Mouse (Mus musculus) midbrain, embryonic 10.5 days (tissue): ENCODE measurements at regions not wholly inside any gene's neighbourhood (a gene's known extent, or its start where the extent isn't known, plus 50 kb on each side); places are given as distances from the start of the nearest gene placed in this dataset.

ENCODE experiments used
- DNase-seq: peaks from one replicate; pipeline ENCODE4 v3.0.0-alpha.2; 2017; ENCODE audit warnings: low spot score
- H3K27ac ChIP-seq: fragments of 300-500 bp; sonication (generic); replicated peaks from 2 replicates; pipeline ENCODE4 v1.5.1; 2016; ENCODE audit warnings: mild to moderate bottlenecking
- H3K27me3 ChIP-seq: fragments of 300-500 bp; sonication (generic); 2 replicates; pipeline ENCODE4 v1.6.1; 2016; ENCODE audit warnings: low read depth, mild to moderate bottlenecking; ENCODE audit not compliant: poor library complexity, severe bottlenecking
- H3K36me3 ChIP-seq: fragments of 300-500 bp; sonication (generic); 2 replicates; pipeline ENCODE4 v1.6.1; 2016; ENCODE audit warnings: mild to moderate bottlenecking, moderate library complexity
- H3K4me1 ChIP-seq: fragments of 300-500 bp; sonication (generic); 2 replicates; pipeline ENCODE4 v1.6.1; 2016
- H3K4me3 ChIP-seq: fragments of 300-500 bp; sonication (generic); 2 replicates; pipeline ENCODE4 v1.5.1; 2016; ENCODE audit warnings: mild to moderate bottlenecking, moderate library complexity
- H3K9me3 ChIP-seq: fragments of 300-500 bp; sonication (generic); replicated peaks from 2 replicates; pipeline ENCODE4 v1.6.1; 2016; ENCODE audit warnings: mild to moderate bottlenecking
- WGBS: fragments of 180-500 bp; shearing (Covaris S2); methylation state at CpG from one replicate; pipeline ENCODE4 v1.1.7; 2016; 5-methylcytosine and 5-hydroxymethylcytosine counted together

- DNase-seq: no peak
- no peak overlapping the region for H3K4me3 ChIP-seq
- H3K9me3 ChIP-seq: no peaks in the 10 kb centered on the region
- no peak overlapping the region for H3K27ac ChIP-seq
- no peaks in the 10 kb centered on the region for H3K27me3 ChIP-seq
- H3K4me1 ChIP-seq: no peaks in the 10 kb centered on the region
- 56% methylated on average over 2 of the region's 2 CpGs for WGBS
- no peaks in the 10 kb centered on the region for H3K36me3 ChIP-seq
These were observed 50.3 kb downstream of the Gm10192 start for GRCm38 (mm10) chr4:97132650-97133049.

DNA sequence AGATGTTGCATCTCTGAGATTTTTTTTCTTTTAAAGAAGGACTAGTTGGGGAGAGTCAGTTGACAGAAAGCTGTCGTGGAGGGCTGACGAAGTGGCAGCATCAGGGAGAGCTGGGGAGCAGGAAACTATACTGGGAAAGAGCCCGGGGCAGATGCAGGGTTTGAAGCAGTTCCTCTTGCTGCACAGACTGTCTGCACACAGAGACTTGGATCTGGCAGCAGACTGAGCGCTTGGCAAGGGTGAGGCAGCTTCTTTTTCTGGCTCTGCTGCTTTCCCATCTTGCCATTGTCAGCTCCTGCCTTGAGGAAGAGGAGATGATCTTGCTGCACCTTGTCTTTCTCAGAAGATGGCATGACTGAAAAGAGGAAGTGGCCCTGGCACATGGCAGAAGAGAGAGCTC, 55.2 kb downstream of the Gm10192 start:
- no peaks in the 10 kb centered on the region for H3K36me3 ChIP-seq
- H3K9me3 ChIP-seq: no peaks in the 10 kb centered on the region
- H3K27me3 ChIP-seq: no peaks in the 10 kb centered on the region
- no peak for DNase-seq
- H3K4me1 ChIP-seq: no peaks in the 10 kb centered on the region
- no peak overlapping the region for H3K4me3 ChIP-seq
- no peak overlapping the region for H3K27ac ChIP-seq
- WGBS: 66% methylated on average over 4 of the region's 4 CpGs

GRCm38 (mm10) chr4:97123861-97124260, 59.1 kb downstream of the Gm10192 start:
- no peak for DNase-seq
- Histone ChIP-seq H3K4me3 (no peak overlapping the region), H3K27me3 (no peaks in the 10 kb centered on the region), H3K27ac (no peak overlapping the region), H3K36me3 (no peaks in the 10 kb centered on the region), H3K9me3 (no peaks in the 10 kb centered on the region), H3K4me1 (no peaks in the 10 kb centered on the region)
- WGBS: 68% methylated on average over 1 of the region's 1 CpGs

GRCm38 (mm10) chr4:97121952-97122351, 61.0 kb downstream of the Gm10192 start:
- no peak overlapping the region for H3K4me3 ChIP-seq
- 89% methylated on average over 2 of the region's 2 CpGs for WGBS

DNA sequence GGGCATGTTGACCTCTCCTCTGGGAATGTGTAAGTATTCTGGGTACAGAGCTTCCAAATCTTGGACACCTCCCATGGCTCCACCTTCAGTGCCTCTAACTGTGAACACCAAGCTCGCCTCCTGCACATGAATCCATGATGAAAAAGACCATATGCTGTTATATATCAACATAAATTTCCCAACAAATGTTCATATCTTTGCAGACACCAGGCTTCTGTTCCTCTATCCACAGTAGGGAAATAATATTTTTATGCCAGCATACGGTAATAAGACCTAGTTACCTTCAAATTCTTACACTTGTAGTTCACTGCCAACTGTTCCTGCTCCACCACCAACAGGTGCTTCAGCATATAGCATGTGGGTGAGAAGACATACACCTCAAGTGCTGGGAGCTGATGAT, 63.5 kb downstream of the Gm10192 start:
- H3K9me3 ChIP-seq: no peaks in the 10 kb centered on the region
- WGBS: 92% methylated on average over 2 of the region's 2 CpGs
- H3K36me3 ChIP-seq: no peaks in the 10 kb centered on the region
- no peaks in the 10 kb centered on the region for H3K4me1 ChIP-seq
- no peak for DNase-seq
- H3K27ac ChIP-seq: no peak overlapping the region
- H3K27me3 ChIP-seq: no peaks in the 10 kb centered on the region
- no peak overlapping the region for H3K4me3 ChIP-seq

More at GRCm38 (mm10) chr4:97121952-97122351, 61.0 kb downstream of the Gm10192 start:
- no peak overlapping the region for H3K27ac ChIP-seq
- DNase-seq: no peak
- no peaks in the 10 kb centered on the region for H3K36me3 ChIP-seq
- H3K4me1 ChIP-seq: no peaks in the 10 kb centered on the region
- no peaks in the 10 kb centered on the region for H3K27me3 ChIP-seq
- H3K9me3 ChIP-seq: no peaks in the 10 kb centered on the region

DNA sequence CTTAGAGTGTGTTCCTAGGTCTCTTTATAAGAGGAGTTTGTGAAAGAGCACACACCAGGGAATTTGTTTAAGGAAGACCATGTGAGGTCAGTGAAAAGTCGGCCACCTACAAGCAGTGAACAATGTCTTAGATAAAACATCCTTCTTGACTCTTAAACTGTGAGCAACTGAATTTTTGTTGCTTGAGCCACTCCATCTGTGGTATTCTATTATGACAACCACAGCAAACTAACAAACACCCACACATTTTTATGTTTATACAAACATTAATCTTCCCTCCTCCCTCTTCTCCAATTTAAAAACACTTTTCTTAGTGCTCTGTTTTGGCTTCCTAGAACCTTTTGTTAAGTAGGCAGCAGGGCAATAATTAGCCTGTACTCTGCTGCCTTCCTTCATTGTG, 66.0 kb downstream of the Gm10192 start:
- WGBS: 76% methylated on average over 1 of the region's 1 CpGs
- no peak overlapping the region for H3K27ac ChIP-seq
- no peaks in the 10 kb centered on the region for H3K27me3 ChIP-seq
- H3K4me1 ChIP-seq: no peaks in the 10 kb centered on the region
- H3K9me3 ChIP-seq: no peaks in the 10 kb centered on the region
- no peak for DNase-seq
- no peaks in the 10 kb centered on the region for H3K36me3 ChIP-seq
- no peak overlapping the region for H3K4me3 ChIP-seq

DNA sequence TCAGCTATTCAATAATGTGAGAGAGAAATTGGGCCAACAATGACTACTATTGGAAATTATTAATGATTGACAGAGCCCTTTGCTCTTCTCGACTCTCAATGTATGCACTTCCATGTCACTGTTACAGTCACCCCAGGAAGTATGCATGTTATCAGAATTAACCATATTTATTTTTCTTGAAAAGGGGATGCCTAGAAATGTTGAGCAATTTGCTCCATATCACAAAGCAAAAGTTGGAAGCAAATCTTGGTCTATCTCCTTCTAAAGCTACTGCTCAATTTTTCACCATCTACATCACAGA, 80.3 kb downstream of the Gm10192 start:
- no peaks in the 10 kb centered on the region for H3K27me3 ChIP-seq
- no peak overlapping the region for H3K4me3 ChIP-seq
- no peaks in the 10 kb centered on the region for H3K9me3 ChIP-seq
- no peaks in the 10 kb centered on the region for H3K36me3 ChIP-seq
- no peak for DNase-seq
- WGBS: 83% methylated on average over 1 of the region's 1 CpGs
- H3K4me1 ChIP-seq: peaks cover 15% of the 10 kb centered on the region
- no peak overlapping the region for H3K27ac ChIP-seq

GRCm38 (mm10) chr4:97101911-97102751, 80.8 kb downstream of the Gm10192 start:
- Histone ChIP-seq H3K4me1 (peaks cover 15% of the 10 kb centered on the region), H3K4me3 (no peak overlapping the region), H3K27ac (no peak overlapping the region), H3K9me3 (no peaks in the 10 kb centered on the region), H3K36me3 (no peaks in the 10 kb centered on the region), H3K27me3 (no peaks in the 10 kb centered on the region)
- DNase-seq: no peak

GRCm38 (mm10) chr4:97099721-97100120, 83.2 kb downstream of the Gm10192 start:
- Histone ChIP-seq H3K4me1 (peaks cover 15% of the 10 kb centered on the region), H3K27me3 (no peaks in the 10 kb centered on the region)
- WGBS: 85% methylated on average over 3 of the region's 3 CpGs

GRCm38 (mm10) chr4:97093576-97093975, 89.4 kb downstream of the Gm10192 start:
- Histone ChIP-seq H3K36me3 (no peaks in the 10 kb centered on the region), H3K9me3 (no peaks in the 10 kb centered on the region)
- no peak for DNase-seq

More at GRCm38 (mm10) chr4:97099721-97100120, 83.2 kb downstream of the Gm10192 start:
- Histone ChIP-seq H3K27ac (no peak overlapping the region), H3K4me3 (no peak overlapping the region), H3K36me3 (no peaks in the 10 kb centered on the region), H3K9me3 (no peaks in the 10 kb centered on the region)
- no peak for DNase-seq

DNA sequence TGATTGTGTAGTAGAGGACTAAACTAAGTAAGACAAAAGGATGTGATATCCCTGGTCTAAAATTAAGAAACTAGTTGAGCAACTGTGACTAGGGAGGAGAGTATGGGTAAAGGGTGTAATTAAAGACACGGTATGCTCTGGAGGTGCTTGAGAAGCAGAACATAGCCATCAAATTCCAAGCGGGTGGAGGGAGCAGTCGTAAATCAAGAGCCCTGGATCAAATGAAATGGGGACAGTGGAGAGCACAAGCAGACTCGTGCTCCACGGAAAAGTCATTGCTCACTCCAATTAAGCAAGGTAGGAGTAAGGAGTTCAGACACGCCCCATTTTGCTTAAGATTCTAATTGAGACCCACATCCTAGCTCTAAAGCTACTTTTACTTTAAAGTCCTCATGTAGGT, 132.2 kb downstream of the Gm10192 start:
- Histone ChIP-seq H3K4me1 (no peaks in the 10 kb centered on the region), H3K9me3 (no peaks in the 10 kb centered on the region), H3K4me3 (no peak overlapping the region), H3K27me3 (no peaks in the 10 kb centered on the region), H3K36me3 (no peaks in the 10 kb centered on the region), H3K27ac (no peak overlapping the region)
- 94% methylated on average over 6 of the region's 6 CpGs for WGBS
- DNase-seq: no peak

More at GRCm38 (mm10) chr4:97093576-97093975, 89.4 kb downstream of the Gm10192 start:
- no peaks in the 10 kb centered on the region for H3K27me3 ChIP-seq
- no peak overlapping the region for H3K27ac ChIP-seq
- WGBS: 90% methylated on average over 3 of the region's 3 CpGs
- H3K4me3 ChIP-seq: no peak overlapping the region
- H3K4me1 ChIP-seq: no peaks in the 10 kb centered on the region

DNA sequence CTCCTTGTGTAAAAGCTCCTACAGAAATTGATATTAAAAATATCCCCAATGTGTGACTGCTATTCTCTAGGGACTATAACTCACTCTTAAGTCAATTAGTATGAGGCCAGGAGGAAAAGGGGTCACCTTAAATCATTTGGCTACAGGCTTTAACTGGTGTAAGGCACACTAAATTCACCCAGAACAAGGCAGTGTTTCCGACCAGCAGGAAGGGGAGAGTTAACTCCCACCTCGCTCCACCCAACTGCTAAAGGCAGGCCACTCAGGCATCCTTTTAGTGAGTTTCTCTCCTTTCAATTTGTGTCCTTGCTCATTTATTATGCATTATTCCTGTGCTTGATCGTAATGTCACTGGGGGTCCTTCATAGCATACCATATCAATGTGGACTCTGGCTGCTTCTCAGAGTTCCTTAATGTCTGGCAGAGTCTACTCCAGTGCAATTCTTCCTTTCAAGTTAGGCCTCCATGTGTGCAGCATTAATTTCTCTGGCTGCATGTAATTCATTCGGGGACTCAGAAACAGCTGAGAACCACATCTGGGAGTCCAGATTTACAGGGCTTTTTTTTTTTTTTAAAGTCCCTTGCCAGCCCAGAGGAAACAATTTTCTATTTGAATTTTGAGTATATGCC, 133.8 kb downstream of the Gm10192 start:
- WGBS: 86% methylated on average over 4 of the region's 4 CpGs
- DNase-seq: no peak

DNA sequence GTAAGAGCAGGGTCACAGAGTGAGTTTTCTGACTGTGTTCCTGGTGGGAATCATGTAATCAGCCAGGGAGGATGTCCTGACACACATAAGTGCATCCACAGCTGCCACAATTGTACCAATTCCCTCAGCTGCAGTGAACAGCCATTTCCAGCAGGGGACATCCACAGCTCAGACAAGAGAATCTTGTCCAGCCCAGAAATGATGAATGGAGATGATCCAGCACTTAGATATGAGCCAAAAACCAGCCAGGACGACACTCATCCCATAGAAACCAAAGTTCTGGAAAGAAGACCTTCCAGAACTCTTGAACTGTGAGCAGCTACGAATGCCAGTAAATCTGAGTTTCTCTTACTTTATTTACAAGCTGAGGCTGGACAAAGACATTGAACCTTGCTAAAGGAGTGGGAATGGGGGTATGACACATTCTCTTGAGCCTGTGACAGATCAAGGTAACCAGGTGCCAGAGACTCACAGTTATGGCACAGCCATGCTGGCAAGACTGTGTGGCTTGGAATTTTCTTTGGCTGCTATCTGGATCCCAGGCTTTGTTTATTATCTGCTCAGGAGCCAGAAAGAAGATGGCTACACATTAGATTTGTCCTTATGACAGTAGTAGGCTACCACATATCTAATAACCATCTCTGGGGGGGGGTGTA, 145.1 kb downstream of the Gm10192 start:
- Histone ChIP-seq H3K9me3 (no peaks in the 10 kb centered on the region), H3K4me3 (no peak overlapping the region), H3K27ac (no peak overlapping the region), H3K36me3 (no peaks in the 10 kb centered on the region), H3K4me1 (no peaks in the 10 kb centered on the region), H3K27me3 (no peaks in the 10 kb centered on the region)
- WGBS: 64% methylated on average over 2 of the region's 2 CpGs
- DNase-seq: peak; percentile 32

More for the DNA sequence above, 133.8 kb downstream of the Gm10192 start:
- H3K36me3 ChIP-seq: no peaks in the 10 kb centered on the region
- no peaks in the 10 kb centered on the region for H3K9me3 ChIP-seq
- H3K27ac ChIP-seq: no peak overlapping the region
- no peaks in the 10 kb centered on the region for H3K27me3 ChIP-seq
- H3K4me3 ChIP-seq: no peak overlapping the region
- H3K4me1 ChIP-seq: no peaks in the 10 kb centered on the region
